Mouse (Mus musculus) naive thymus-derived CD4-positive, alpha-beta T cell, adult 2 months (primary cell): ENCODE measurements around the gene Cel.

Source experiments
- DNase-seq: peaks from one replicate; pipeline ENCODE4 v3.0.0-alpha.2; 2011; ENCODE audit warnings: low read depth

The Cel gene

DNA sequence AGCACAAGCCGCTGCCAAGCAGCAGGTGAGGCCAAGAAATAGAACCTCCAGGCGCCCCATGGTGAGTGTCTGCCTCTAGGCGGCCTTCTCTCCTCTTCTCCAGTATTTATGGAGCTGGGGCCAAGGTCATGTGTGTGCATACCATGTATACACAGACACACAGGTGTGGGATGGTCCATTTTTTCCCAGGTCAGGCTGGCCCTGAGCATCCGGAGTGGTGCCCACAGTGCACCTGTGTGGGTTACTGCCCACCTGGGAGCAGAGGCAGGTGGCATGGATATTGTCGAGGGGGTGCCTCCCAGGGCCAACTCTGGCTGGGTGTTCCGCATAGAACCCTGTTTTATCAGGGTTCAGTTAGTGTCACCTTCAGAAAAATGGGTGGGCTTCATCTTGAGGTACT lies at the start of gene Cel:
Gene Cel (minus strand): TSS at position 101 of the 400 bp plus-strand sequence.
- DNase-seq, result no peak

DNA sequence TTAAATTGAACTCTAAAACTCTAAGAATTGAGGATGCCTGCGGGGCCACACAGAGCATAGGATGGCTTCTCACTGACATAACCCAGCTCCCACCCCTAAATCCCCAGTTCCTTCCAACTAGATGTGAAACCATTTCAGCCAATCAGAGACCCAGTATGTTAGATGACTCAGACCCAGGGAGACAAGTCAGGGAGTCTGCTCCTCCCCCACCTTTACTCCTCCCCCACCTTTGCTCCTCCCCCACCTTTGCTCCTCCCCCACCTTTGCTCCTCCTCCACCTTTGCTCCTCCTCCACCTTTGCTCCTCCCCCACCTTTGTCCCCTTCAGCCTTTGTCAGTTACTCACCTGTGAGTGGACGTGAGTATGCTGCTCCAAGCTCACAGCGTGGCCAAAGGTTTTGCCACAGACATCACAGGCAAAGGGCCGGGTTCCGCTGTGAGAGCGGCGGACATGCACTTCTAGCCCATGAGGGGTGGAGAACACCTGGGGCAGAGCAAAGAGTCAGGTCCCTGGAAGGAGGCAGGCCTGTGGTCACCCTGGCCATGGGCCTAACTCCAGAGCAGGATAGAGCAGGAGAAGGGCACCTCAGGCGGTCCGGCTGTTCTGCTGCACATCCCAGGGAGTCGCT lies 49.3 kb upstream of the Cel start:
- DNase-seq, result no peak

DNA sequence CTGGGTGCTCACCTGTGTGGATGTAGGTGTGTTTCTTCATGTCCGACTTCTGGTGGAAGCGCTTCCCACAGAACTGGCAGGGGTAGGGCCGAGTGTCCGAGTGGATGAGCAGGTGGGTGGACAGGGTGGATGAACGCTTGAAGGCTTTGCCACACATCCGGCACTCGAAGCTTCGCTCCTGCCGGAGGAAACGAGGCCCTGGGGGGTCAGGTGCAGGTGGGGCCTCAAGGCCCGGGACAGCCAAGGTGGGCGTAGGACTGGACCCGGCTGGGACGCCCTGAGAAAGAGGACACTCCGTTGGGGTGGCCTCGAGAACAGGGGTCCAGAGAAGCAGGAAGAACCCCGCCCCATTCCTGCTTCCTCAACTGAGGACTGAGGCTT lies 48.2 kb upstream of the Cel start:
- no peak for DNase-seq

DNA sequence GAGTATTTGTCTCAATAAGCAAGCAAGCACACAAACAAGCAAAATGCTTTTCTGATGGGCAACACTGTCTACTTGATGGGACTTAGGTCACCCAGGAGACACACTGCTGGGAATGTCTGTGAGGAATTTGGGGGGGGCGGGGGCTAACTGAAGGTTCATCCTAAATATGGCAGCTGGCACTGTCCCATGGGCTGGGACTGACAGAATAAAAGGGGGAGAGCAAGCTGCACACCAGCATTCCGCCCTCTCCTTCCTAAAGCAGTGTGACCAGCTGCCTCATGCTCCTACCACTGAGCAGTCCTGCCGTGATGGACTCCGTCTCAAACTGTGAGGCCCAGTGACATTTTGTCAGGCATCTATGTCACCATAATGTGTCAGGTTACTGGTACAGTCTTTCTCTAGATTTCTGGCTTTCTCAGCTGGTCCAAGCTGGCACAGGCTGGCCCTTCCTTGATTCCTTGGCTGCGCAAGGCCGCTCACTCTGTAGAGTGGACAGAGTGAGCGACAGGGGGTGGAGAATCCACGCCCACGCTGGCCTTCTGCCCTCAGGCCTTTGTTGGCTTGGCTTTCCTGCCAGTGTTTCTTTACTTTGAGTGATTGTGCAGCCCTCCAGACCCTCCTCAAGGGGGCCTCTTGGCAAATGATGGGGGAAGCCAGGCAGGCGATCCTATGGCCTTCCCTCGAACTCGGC lies 47.7 kb upstream of the Cel start:
- DNase-seq, result no peak

DNA sequence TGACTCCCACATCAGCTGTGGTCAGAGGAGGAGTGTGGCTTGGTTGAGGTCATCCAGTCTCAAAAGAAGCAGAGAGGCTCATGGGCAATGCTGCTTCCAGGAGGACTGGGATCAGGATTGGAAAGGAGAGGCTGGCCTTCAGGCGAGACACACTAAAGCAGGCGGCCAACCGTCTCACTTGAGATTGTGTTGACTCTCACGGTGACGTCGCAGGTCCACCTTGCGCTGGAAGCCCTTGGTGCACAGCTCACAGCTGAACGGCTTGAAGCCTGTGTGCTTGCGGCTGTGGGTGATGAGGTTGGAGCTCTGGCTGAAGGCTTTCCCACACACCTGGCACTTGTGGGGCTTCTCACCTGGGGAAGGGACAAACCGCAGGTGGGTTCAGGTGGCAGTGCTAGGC lies 46.6 kb upstream of the Cel start:
- DNase-seq, result no peak

DNA sequence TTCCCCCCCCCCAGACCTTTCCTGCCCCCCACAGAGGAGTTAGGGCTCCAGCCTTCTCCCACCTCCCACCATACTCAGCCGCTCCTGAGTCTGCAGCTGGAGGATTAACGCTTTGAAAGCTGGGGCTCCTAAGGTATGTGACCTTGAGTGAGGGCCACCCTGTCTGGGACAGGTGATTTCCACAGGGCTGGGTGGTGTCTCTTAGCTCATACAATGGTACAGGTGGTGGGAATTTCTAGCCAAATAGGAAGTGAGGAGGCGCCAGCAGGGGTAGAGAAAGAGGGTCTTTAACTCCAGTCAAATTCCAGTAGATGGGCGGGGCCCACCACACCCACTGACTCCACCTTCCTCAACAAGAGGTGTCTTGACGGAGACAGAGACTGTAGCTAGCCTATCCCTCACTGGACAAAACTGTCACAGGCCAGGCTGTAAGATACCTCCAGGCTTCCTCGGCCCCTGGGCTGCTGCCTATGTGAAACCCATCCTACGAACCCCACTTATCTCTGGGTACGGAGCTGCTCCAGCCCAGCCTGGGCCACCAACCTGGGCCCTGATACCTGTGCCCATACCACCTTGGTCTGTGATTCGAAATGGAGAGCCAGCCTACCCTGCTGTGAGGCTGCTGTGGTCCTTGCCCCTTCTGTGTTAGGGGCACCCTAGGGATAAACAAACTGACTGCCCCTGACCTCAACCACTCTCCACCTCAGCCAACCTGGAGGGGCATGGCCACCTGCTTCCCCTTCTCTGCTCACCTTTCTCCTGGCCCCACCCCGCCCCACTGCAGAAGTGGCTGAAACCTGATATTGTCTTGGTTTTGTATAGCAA lies 44.4 kb upstream of the Cel start:
- DNase-seq, result no peak

DNA sequence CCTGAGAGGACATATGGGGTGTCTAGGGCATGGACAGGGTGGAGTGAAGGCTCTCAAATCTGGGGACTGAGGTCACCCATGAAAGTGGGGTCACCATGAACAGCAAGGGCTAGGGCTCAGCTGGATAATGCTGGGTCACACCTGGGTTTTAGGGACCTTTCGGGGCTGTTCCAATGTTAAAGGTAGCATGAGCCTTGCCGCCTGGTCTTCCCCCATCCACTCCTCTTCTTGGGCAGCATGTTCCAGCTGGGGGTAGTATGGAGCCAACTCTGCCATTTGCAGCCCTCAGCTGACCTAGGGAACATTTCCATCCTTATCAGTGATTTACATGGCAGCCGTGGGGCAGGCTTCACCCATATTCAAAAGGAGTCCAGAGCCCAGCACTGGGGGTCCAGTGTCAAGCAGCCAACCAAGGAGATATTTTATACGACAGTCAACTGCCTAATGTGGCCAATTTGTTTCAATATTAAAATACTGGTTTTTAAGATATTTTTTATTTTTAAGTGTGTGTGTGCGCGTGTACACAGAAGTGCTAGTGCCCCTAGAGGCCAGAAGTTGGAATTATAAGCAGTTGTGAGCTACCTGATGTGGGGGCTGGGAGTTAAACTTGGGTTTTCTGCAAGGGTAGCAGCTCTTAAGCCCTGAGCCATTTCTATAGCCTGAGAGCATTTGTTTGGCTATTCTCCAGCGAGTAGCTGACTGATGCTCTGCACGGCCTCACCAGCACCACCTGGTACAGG lies 43.6 kb upstream of the Cel start:
- peak; percentile 17 for DNase-seq

DNA sequence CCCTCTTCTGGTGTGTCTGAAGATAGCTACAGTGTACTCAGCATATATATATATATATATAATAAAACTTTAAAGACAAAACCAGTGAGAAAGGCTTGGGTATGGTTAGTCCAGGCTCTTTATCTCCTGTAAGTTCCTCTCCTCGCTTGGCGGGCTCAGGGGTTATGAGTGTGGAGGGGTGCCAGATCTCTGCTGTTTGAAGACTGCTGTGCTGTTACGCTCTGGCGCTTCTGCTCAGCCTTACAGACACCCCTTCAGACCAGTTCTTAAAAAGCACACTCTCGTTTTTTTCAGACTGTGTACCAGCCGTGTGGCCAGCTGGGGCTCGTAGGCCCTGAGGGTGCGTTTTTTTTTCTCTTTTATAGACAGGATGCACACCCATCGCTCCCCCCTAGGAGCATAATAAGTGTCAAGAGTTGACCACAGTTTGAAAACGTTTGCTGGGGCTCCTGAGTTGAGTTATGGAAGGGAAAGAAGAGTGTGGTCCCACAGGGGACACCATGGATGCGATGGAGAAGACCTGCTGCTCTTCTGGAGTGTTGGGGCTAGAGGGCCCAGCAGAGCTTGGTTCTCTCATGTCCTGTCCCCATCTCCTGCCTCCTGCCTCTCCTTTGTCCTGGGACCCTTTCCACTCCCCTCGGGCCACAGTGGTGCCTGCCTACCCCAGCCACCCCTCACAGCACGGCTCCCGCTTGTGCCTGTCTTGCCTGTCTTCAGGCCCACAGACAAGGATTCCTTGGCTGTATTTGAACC lies 42.8 kb upstream of the Cel start:
- DNase-seq, result no peak

DNA sequence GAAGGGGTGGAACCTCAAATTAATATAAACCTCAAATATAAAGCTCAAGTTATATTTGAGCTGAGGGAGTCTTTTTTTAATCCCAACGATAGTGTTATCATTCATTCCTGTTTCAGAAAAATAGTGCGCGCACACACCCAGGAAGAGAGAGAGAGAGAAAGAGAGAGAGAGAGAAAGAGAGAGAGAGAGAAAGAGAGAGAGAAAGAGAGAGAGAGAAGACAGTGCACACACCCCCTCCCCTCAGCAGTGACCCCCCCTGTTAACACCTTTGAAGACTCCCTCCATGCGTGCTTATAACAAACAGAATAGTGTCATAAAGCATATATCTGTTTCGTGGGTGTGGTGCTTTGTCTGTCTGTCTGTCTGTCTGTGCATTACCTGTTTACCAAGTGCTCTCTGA lies 40.3 kb upstream of the Cel start:
- no peak for DNase-seq

DNA sequence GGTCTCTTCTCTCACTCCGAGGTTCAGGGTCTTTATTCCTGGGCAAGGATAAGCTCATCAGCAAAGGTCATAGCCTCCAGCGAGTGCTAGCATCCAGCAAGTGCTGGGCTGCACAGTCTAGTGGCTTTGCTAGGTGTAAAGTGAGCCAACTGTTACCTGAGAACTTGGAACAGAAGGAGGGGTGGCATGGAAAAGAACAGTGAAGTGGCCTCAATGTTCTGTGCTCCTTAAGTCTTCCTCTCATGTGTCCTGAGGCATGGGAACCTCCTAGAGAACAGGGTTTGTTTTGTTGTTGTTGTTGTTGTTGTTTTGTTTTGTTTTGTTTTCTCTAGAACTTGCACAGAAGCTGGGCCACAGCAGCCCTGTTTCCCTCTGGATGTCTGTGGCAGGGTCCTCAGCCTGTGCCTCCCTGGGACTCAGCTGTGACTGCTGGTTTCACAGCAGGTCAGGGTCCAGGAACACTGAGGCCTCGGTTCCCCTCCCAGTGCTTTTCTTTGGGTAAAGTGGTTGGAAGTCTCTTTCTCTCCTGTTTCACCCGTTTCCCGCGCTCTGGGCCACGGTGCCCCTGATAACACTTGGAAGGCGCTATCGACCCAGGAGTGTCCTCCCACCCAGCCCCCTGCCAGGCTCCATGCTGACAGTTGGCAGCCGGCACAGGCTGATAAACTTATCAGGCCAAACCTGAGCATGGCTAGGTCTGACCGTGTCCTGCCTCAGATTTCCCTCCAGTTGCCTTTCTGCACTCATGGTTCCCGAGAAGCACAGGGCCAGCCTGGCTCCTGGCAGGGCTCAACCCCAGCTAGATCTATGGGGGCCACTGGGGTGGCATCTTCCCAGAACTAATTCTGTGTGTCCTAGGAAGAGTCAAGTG lies 38.8 kb upstream of the Cel start:
- no peak for DNase-seq

DNA sequence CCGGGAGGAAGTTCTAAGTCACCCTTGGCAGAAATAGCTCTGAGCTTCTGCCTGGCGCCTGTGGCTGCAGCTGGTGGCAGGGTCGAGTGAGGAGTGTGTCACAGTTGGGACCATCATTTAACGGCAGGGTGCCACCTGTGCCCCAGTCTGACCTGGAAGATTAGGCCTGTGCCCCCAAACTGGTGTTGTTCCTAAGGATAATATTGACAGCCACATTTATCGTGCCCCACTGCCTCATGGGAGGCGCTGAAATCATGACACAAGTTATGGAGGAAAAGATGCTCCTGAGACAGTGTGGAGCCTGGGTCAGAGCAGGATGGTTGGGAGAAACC lies 36.3 kb upstream of the Cel start:
- DNase-seq, result no peak

DNA sequence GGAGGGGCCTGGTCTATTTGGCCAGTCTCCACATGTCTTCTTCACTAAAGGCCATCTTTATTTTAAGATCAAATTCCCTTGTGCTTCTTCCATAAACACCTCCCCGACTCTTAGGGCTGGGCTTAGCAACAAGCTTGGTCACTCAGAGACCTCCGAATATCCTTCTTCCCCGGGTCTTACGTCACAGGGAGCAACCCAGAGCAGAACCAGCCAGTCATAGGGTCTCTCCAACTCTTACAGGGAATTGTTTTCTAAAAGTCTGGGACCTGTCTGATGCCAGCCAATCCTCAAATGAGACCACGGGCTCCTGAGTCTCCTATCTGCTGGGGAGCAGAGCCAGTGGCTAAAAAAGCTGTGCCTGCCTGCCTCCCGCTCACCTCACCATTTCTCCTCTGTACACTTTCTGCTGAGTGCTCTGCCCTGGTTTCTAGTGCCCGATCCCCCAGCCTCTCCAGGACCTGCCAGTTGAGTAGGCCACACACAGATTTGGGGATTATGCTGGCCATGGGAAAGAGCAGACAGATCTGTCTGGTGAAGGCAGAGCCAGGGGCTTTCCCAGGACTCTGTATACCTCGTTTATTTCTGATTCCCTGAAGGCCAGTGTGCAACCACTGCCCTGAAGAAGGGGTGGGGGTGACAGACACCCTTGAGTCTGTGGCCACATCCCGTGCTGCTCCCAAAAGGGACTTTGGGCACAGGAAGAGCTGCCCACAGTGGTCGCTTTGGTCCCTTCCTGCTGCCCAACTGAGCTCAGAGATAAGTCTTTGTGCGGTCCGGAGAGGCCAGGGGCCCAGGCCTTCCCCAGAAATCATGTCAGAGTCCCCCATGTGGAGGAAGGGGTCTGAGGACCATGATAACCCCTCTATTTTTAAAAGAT lies 35.7 kb upstream of the Cel start:
- no peak for DNase-seq

DNA sequence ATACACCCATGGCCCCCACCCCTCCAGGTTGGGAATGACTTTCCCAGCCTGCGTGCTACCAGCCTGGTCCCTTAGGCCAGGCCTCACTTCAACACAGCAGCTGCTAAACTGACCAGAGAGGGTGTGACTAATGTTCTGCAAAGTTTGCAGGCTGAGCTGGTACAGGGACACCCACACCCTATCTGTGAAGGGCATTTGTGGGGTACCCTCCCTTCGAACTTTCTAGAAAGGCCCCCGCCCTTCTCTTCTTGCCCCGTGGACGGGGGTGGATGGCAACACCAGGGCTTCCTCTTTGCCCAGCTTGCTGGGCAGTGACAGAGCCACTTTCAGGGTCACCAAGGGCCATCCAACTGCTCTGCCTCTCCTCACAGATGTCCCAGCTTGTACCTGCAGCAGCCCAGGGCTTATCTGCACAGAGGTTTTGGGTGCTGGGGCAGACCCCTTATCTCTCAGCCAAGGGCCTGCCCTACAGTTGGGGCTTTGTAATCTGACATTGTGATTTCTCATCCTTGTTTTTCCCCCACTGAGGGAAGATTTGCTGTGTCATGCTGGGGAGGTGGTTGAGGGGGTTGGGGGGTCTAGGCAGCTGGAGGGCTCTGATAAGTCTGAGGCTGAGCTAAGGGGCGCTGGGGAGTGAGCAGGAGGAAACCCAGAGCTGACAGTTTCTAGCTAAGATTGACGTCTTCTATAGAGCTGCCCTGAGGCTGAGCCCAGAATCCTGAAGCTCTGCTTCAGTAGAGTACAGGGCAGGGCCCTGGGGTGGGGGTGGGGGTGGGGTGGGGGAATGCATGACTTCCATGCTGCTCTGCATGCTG lies 34.7 kb upstream of the Cel start:
- no peak for DNase-seq

DNA sequence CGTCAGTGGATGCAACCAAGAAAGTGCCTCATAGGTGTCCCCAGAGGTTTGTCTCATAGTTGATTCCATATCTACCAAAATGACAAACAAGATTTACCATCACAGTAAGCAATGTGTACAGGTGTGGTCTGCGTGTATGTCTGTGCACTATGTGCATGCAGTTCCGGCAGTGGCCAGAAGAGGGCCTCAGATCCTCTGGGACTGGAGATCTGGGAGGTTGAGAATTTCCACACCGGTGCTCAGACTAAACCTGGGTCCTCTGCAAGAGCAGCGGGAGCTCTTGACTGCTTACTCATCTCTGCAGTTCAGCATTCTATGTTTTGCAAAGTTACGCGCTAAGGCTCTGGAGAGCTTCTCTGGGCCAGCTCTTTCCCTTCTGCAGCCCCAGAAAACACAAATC lies 33.8 kb upstream of the Cel start:
- no peak for DNase-seq

DNA sequence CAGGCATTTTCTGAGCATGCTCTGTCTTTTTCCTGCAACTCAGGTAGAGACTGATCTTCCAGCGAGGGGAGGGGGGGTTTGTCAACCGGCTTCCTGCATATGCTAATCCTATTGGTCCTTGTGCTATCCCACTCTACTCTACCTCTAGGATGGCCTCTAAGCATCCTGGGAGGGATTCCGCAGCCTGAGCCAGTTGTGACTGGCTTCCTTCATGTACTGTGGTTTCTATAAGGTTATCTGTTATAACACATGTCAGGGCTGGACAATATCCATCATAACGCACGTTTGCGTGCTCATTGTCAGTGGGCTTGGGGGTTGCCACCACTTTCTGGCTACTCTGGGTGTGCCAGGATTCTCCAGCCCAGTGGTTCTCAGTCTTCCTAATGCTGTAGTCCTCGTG lies 32.8 kb upstream of the Cel start:
- DNase-seq, result no peak

DNA sequence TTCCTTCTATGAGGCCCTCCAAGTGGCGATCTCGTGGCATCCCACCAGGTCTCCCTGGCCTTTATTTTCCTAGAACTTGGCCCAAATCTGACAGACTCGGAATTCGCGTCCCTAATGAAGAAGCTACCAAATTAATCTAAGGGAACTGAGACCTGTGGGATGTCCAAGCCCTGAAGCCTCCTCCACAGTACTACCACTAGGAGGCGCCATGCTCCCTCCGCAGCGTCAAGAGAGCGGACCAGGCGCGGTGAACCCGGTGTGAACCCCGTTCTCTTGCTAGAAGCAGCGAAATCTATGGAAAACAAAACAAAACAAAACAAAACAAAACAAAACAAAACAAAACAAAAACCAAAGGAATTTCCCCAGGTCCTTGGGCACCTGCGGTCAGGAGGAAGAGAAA lies 29.6 kb upstream of the Cel start:
- DNase-seq, result peak; percentile 73

DNA sequence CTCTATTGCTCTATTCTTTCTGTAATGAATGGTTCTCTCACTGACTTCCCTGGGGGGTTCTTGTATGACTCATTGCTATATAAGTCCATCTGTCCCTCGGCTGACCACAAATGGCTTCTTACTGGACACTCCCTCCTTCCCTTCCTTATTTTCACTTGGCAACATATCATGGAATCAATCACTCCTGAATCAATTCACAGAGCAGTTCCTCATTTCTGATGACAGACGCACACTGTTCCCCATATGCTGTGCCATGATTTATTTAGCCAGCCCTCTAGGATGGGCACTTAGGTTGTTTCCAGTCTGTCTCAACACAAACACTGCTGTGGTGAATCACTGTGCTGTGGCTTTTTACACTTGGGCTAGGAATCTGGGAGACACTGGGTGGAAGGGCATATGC lies 28.3 kb upstream of the Cel start:
- DNase-seq, result no peak

DNA sequence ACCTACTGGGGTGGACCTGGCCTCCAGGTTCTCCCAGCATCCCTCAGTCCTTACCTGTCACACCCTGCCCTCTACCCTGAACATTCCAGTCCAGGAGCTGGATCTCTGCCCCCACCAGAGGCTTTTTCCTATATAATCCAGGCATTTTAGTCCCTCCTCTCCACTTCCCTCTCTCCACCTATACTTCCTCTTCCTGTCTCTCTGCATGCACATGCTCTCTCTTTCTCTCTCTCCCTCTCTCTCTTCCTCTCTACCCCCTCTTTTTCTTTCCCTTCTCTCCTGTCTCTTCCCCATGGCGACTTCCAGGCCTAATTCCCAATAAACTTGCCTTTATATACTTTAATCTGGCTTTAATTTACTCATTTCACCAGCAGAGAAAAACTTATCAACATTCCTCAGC lies 25.4 kb upstream of the Cel start:
- no peak for DNase-seq

DNA sequence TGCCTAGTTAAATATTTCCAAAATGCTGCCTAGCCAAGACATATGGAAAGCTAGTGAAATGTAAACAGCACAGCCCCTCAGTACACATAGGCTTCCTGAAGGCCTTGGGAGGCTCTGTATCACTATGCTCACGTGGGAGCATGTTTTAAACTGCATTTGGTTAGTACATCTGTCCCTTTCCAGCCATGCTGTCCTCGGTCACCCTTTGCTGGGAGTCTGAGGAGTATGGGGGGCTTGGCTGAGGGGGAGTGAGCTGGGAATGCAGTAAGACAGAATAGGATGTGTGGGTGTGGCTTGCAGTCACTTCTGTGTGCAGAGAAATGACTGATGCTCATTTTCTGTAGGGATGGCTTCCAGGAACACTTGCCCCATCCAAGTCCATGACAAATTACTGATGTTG lies 22.5 kb upstream of the Cel start:
- peak; percentile 21 for DNase-seq
